Mouse (Mus musculus): ENCODE measurements at regions not wholly inside any gene's neighbourhood (a gene's known extent, or its start where the extent isn't known, plus 50 kb on each side); places are given as distances from the start of the nearest gene placed in this dataset.
A peak's percentile ranks its signal among the peaks of the same experiment; 100 is the strongest.

GRCm38 (mm10) chr7:129066891-129067290 lies 189.9 kb upstream of the Plpp4 start:
- H3K9ac ChIP-seq, result no peak overlapping the region
- H3K4me2 ChIP-seq, result no peak overlapping the region
- WGBS, result 93% methylated on average over 2 of the region's 2 CpGs
- ATAC-seq, result no peak
- no peak overlapping the region for H3K27ac ChIP-seq
- H3K27me3 ChIP-seq, result no peaks in the 10 kb centered on the region
- no peak overlapping the region for H3K4me3 ChIP-seq
- no peaks in the 10 kb centered on the region for H3K4me1 ChIP-seq
- no peaks in the 10 kb centered on the region for H3K36me3 ChIP-seq (ENCODE audit: poor library complexity, severe bottlenecking)
- no peaks in the 10 kb centered on the region for H3K9me3 ChIP-seq (replicated peaks)

- WGBS, result 92% methylated on average over 4 of the region's 4 CpGs
- Histone ChIP-seq H3K36me3 (ENCODE audit: poor library complexity, severe bottlenecking) (no peaks in the 10 kb centered on the region), H3K4me3 (no peak overlapping the region), H3K27ac (no peak overlapping the region), H3K4me1 (no peaks in the 10 kb centered on the region), H3K4me2 (no peak overlapping the region), H3K9me3 (replicated peaks) (no peaks in the 10 kb centered on the region), H3K9ac (no peak overlapping the region), H3K27me3 (no peaks in the 10 kb centered on the region)
- no peak for ATAC-seq
Measured at GRCm38 (mm10) chr7:129068137-129068536, 188.7 kb upstream of the Plpp4 start.

- no peaks in the 10 kb centered on the region for H3K9me3 ChIP-seq (replicated peaks)
- H3K27ac ChIP-seq, result no peak overlapping the region
- no peaks in the 10 kb centered on the region for H3K4me1 ChIP-seq
- no peaks in the 10 kb centered on the region for H3K36me3 ChIP-seq (ENCODE audit: poor library complexity, severe bottlenecking)
- no peak for ATAC-seq
- H3K4me2 ChIP-seq, result no peak overlapping the region
- no peak overlapping the region for H3K4me3 ChIP-seq
- WGBS, result 84% methylated on average over 6 of the region's 6 CpGs
- H3K9ac ChIP-seq, result no peak overlapping the region
- no peaks in the 10 kb centered on the region for H3K27me3 ChIP-seq
Measured at GRCm38 (mm10) chr7:129079786-129080185, 177.0 kb upstream of the Plpp4 start.

GRCm38 (mm10) chr7:129091441-129091840 lies 165.4 kb upstream of the Plpp4 start:
- 53% methylated on average over 4 of the region's 4 CpGs for WGBS
- no peak for ATAC-seq
- H3K4me3 ChIP-seq, result no peak overlapping the region
- no peak overlapping the region for H3K27ac ChIP-seq
- no peaks in the 10 kb centered on the region for H3K27me3 ChIP-seq
- no peaks in the 10 kb centered on the region for H3K4me1 ChIP-seq
- no peak overlapping the region for H3K9ac ChIP-seq
- no peak overlapping the region for H3K4me2 ChIP-seq
- H3K36me3 ChIP-seq (ENCODE audit: poor library complexity, severe bottlenecking), result no peaks in the 10 kb centered on the region
- H3K9me3 ChIP-seq (replicated peaks), result no peaks in the 10 kb centered on the region

GRCm38 (mm10) chr7:129096374-129097069 lies 160.3 kb upstream of the Plpp4 start:
- Histone ChIP-seq H3K27ac (no peak overlapping the region), H3K9ac (no peak overlapping the region), H3K4me2 (no peak overlapping the region), H3K36me3 (ENCODE audit: poor library complexity, severe bottlenecking) (no peaks in the 10 kb centered on the region), H3K27me3 (no peaks in the 10 kb centered on the region), H3K9me3 (replicated peaks) (no peaks in the 10 kb centered on the region), H3K4me3 (no peak overlapping the region), H3K4me1 (no peaks in the 10 kb centered on the region)
- peak; percentile 45; the same call in 1 of the 2 replicates for ATAC-seq
- 74% methylated on average over 3 of the region's 3 CpGs for WGBS

GRCm38 (mm10) chr7:129102437-129102836 lies 154.4 kb upstream of the Plpp4 start:
- Histone ChIP-seq H3K4me2 (no peak overlapping the region), H3K27me3 (no peaks in the 10 kb centered on the region), H3K36me3 (ENCODE audit: poor library complexity, severe bottlenecking) (no peaks in the 10 kb centered on the region), H3K4me3 (no peak overlapping the region), H3K27ac (no peak overlapping the region), H3K9ac (no peak overlapping the region), H3K9me3 (replicated peaks) (no peaks in the 10 kb centered on the region), H3K4me1 (no peaks in the 10 kb centered on the region)
- 64% methylated on average over 4 of the region's 4 CpGs for WGBS
- 0 out of 2 replicates have a peak, but pooled peaks have one; percentile 51 for ATAC-seq

GRCm38 (mm10) chr7:129134176-129134575 lies 122.7 kb upstream of the Plpp4 start:
- Histone ChIP-seq H3K9ac (no peak overlapping the region), H3K9me3 (replicated peaks) (no peaks in the 10 kb centered on the region), H3K4me1 (peaks cover 9% of the 10 kb centered on the region), H3K4me2 (no peak overlapping the region), H3K27me3 (no peaks in the 10 kb centered on the region), H3K4me3 (no peak overlapping the region), H3K36me3 (ENCODE audit: poor library complexity, severe bottlenecking) (no peaks in the 10 kb centered on the region), H3K27ac (peak overlapping the region; percentile 10; the same call in 1 of the 2 replicates)
- ATAC-seq, result no peak

- Histone ChIP-seq H3K9ac (no peak overlapping the region), H3K4me1 (peaks cover 9% of the 10 kb centered on the region), H3K36me3 (ENCODE audit: poor library complexity, severe bottlenecking) (no peaks in the 10 kb centered on the region), H3K4me2 (no peak overlapping the region), H3K9me3 (replicated peaks) (no peaks in the 10 kb centered on the region), H3K4me3 (no peak overlapping the region), H3K27ac (no peak overlapping the region), H3K27me3 (no peaks in the 10 kb centered on the region)
- WGBS, result 7% methylated on average over 4 of the region's 4 CpGs
- ATAC-seq, result no peak
Measured at GRCm38 (mm10) chr7:129134661-129135215, 122.1 kb upstream of the Plpp4 start.

- no peak overlapping the region for H3K4me3 ChIP-seq
- ATAC-seq, result no peak
- no peaks in the 10 kb centered on the region for H3K27me3 ChIP-seq
- H3K27ac ChIP-seq, result no peak overlapping the region
- no peaks in the 10 kb centered on the region for H3K9me3 ChIP-seq (replicated peaks)
- H3K4me1 ChIP-seq, result peaks cover 9% of the 10 kb centered on the region
- no peak overlapping the region for H3K4me2 ChIP-seq
- H3K9ac ChIP-seq, result no peak overlapping the region
- WGBS, result 91% methylated on average over 11 of the region's 11 CpGs
- no peaks in the 10 kb centered on the region for H3K36me3 ChIP-seq (ENCODE audit: poor library complexity, severe bottlenecking)
Measured at GRCm38 (mm10) chr7:129137303-129137990, 119.4 kb upstream of the Plpp4 start.

GRCm38 (mm10) chr7:129141942-129142598 lies 114.8 kb upstream of the Plpp4 start:
- Histone ChIP-seq H3K9ac (no peak overlapping the region), H3K27me3 (no peaks in the 10 kb centered on the region), H3K9me3 (replicated peaks) (no peaks in the 10 kb centered on the region), H3K4me2 (no peak overlapping the region), H3K36me3 (ENCODE audit: poor library complexity, severe bottlenecking) (no peaks in the 10 kb centered on the region), H3K4me1 (no peaks in the 10 kb centered on the region), H3K4me3 (no peak overlapping the region), H3K27ac (no peak overlapping the region)
- no peak for ATAC-seq
- WGBS, result 70% methylated on average over 6 of the region's 6 CpGs

GRCm38 (mm10) chr7:129142599-129142949 lies 114.3 kb upstream of the Plpp4 start:
- Histone ChIP-seq H3K4me3 (no peak overlapping the region), H3K36me3 (ENCODE audit: poor library complexity, severe bottlenecking) (no peaks in the 10 kb centered on the region), H3K4me2 (no peak overlapping the region), H3K4me1 (no peaks in the 10 kb centered on the region), H3K27me3 (no peaks in the 10 kb centered on the region), H3K27ac (no peak overlapping the region), H3K9ac (no peak overlapping the region), H3K9me3 (replicated peaks) (no peaks in the 10 kb centered on the region)
- no peak for ATAC-seq
- 64% methylated on average over 5 of the region's 5 CpGs for WGBS

GRCm38 (mm10) chr7:129155577-129155976 lies 101.3 kb upstream of the Plpp4 start:
- Histone ChIP-seq H3K4me2 (no peak overlapping the region), H3K9ac (no peak overlapping the region), H3K27me3 (no peaks in the 10 kb centered on the region), H3K4me3 (no peak overlapping the region), H3K9me3 (replicated peaks) (no peaks in the 10 kb centered on the region), H3K36me3 (ENCODE audit: poor library complexity, severe bottlenecking) (no peaks in the 10 kb centered on the region), H3K4me1 (no peaks in the 10 kb centered on the region), H3K27ac (no peak overlapping the region)
- WGBS, result 81% methylated on average over 2 of the region's 2 CpGs
- ATAC-seq, result no peak
